Mouse (Mus musculus): ENCODE data around the gene Gtf2i. TPM values are rescaled to one million over a fixed set of nuclear protein-coding genes. Genes with fewer than 3 reads are reported as not detected.

Gtf2i gene
- polyA plus RNA-seq, 1 experiment, result 79.7 TPM

DNA sequence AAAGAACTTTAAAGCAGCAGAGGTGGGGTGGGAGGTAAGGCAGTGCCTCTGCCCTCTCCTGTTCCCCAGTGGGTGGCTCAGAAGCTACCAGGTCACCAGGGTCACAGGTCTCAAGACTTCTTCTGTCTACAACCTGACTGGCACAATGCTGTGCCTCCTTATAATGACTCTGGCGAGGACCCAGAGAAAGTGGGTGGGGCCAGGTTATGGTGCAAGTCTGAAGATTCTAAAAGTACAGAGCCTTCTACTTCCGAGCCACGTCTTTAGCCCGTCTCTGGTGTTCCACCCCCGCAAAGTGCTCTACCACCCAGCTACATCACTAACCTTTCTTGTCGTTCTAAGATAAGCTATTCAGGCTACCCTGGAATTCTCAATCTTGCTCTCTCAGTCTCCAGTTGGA is 82.4 kb downstream of the Gtf2i start:
- H3K36me3 ChIP-seq (ENCODE audit: control insufficient read depth, insufficient read depth), result peaks cover 6% of the 10 kb centered on the region
- H3K4me2 ChIP-seq (ENCODE audit: low read depth), result no peak overlapping the region
- H3K79me2 ChIP-seq (ENCODE audit: control insufficient read depth, insufficient read depth), result no peaks in the 10 kb centered on the region
- TF ChIP-seq SRF (IDR thresholded peaks at IDR 0.05; ENCODE audit: control insufficient read depth, insufficient read length, low read depth), result no peak
- TF ChIP-seq TCF3 (IDR thresholded peaks at IDR 0.05; ENCODE audit: insufficient read length, low read depth), result no peak
- no peak for TF ChIP-seq POLR2AphosphoS2 (IDR thresholded peaks at IDR 0.05; ENCODE audit: insufficient read length, low read depth)
- TF ChIP-seq TCF12 (IDR thresholded peaks at IDR 0.05; ENCODE audit: insufficient read depth, poor library complexity, severe bottlenecking), result no peak
- TF ChIP-seq MYOD1 (IDR thresholded peaks at IDR 0.05; ENCODE audit: control insufficient read depth in 1 of 3, insufficient read length in 2 of 3, low read depth in 2 of 3), result no peak
- no peak for TF ChIP-seq E2F4 (IDR thresholded peaks at IDR 0.05; ENCODE audit: insufficient read depth)
- no peaks in the 10 kb centered on the region for H3K27me3 ChIP-seq (ENCODE audit: control insufficient read depth, insufficient read depth, insufficient read length)
- no peak overlapping the region for H3K4me3 ChIP-seq
- no peak overlapping the region for H3ac ChIP-seq (ENCODE audit: control insufficient read depth, insufficient read length)

DNA sequence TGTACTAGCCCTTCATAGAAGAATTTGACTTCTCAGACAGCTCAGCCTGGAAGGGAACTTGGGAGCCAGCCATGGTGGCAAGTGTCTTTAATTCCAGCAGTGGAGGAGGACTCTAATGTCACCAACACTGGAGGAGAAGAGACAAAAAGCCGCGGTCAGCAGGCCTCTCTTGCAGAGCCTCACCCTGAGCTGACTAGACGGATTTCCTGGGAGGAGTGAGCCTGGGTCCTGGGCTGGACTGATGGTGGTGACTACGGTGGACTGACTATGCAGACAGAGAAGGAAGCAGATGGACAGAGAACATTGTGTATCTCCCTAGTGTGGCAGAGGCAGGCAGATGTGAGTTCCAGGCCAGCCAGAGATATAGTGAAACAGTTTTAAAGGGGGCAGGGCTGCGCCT is 83.2 kb downstream of the Gtf2i start:
- H3ac ChIP-seq (ENCODE audit: control insufficient read depth, insufficient read length), result no peak overlapping the region
- H3K4me3 ChIP-seq, result no peak overlapping the region
- H3K36me3 ChIP-seq (ENCODE audit: control insufficient read depth, insufficient read depth), result no peaks in the 10 kb centered on the region
- no peaks in the 10 kb centered on the region for H3K27me3 ChIP-seq (ENCODE audit: control insufficient read depth, insufficient read depth, insufficient read length)
- H3K79me2 ChIP-seq (ENCODE audit: control insufficient read depth, insufficient read depth), result no peaks in the 10 kb centered on the region
- TF ChIP-seq MYOG (IDR thresholded peaks at IDR 0.05; ENCODE audit: control insufficient read depth in 1 of 3, insufficient read depth in 1 of 3, insufficient read length in 2 of 3, low read depth in 2 of 3) (no peak), SRF (IDR thresholded peaks at IDR 0.05; ENCODE audit: control insufficient read depth, insufficient read length, low read depth) (no peak), POLR2AphosphoS2 (IDR thresholded peaks at IDR 0.05; ENCODE audit: insufficient read length, low read depth) (no peak), REST (IDR thresholded peaks at IDR 0.05; ENCODE audit: insufficient read depth, insufficient read length) (no peak), CEBPB (IDR thresholded peaks at IDR 0.05; ENCODE audit: insufficient read depth, poor library complexity, severe bottlenecking) (no peak), MAX (IDR thresholded peaks at IDR 0.05; ENCODE audit: low read depth) (no peak), POLR2A (IDR thresholded peaks at IDR 0.05; ENCODE audit: insufficient read length, low read depth) (no peak), TCF3 (IDR thresholded peaks at IDR 0.05; ENCODE audit: insufficient read length, low read depth) (no peak), E2F4 (IDR thresholded peaks at IDR 0.05; ENCODE audit: insufficient read depth) (no peak), USF1 (IDR thresholded peaks at IDR 0.05; ENCODE audit: low read depth) (no peak), MYOD1 (IDR thresholded peaks at IDR 0.05; ENCODE audit: control insufficient read depth in 1 of 3, insufficient read length in 2 of 3, low read depth in 2 of 3) (no peak), TCF12 (IDR thresholded peaks at IDR 0.05; ENCODE audit: insufficient read depth, poor library complexity, severe bottlenecking) (no peak)
- H3K4me2 ChIP-seq (ENCODE audit: low read depth), result no peak overlapping the region

DNA sequence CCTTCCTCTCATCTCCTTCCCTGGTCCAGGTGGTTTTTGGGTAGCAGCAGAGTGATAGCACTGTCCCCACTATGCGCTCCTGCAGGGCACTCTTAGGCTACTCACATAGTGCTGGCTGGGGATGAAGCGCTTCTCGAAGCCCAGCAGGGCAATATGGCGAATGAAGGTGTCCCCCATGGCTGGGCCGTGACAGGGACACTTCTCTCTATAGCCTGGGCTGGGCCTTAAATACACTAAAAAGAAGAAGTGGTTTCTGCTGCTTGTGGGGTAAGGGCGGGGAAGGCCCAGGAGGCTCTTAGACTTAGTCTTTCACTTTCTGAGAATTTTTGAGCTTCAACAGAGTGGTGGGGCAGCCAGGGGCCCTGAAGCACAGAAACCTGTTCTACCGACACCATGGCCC is 85.2 kb downstream of the Gtf2i start, which contains the start of gene Ncf1:
Gene Ncf1 (minus strand): TSS at position 235 of the 400 bp plus-strand sequence.
- Histone ChIP-seq H3K4me3 (no peak within 1 kb of the TSS), H3K27me3 (ENCODE audit: control insufficient read depth, insufficient read depth, insufficient read length) (no peaks in the 10 kb centered on the region), H3K79me2 (ENCODE audit: control insufficient read depth, insufficient read depth) (no peaks in the 10 kb centered on the region), H3ac (ENCODE audit: control insufficient read depth, insufficient read length) (no peak within 1 kb of the TSS), H3K4me2 (ENCODE audit: low read depth) (no peak within 1 kb of the TSS), H3K36me3 (ENCODE audit: control insufficient read depth, insufficient read depth) (no peaks in the 10 kb centered on the region)
- TF ChIP-seq MYOG (IDR thresholded peaks at IDR 0.05; ENCODE audit: control insufficient read depth in 1 of 3, insufficient read depth in 1 of 3, insufficient read length in 2 of 3, low read depth in 2 of 3) (no peak), TCF3 (IDR thresholded peaks at IDR 0.05; ENCODE audit: insufficient read length, low read depth) (no peak), E2F4 (IDR thresholded peaks at IDR 0.05; ENCODE audit: insufficient read depth) (no peak), REST (IDR thresholded peaks at IDR 0.05; ENCODE audit: insufficient read depth, insufficient read length) (no peak), SRF (IDR thresholded peaks at IDR 0.05; ENCODE audit: control insufficient read depth, insufficient read length, low read depth) (no peak)

DNA sequence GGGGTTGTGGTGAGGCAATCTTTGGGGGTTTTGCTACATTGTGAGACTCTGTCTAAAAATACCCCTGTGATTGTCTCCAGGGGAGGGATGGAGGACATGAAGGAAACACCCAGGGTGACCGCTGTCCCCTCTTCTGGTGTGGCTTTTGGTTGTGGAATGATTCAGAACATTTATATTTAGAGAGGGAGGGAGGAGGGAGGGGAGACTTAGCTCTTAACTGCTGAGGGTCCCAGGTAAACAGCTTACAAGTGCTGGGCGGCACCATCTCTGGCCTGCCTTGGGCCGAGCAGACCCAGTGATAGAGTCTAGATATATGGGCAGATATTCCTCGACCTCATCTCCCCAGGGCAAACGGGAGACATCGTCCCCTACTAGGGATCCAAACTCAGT is 86.3 kb downstream of the Gtf2i start:
- Histone ChIP-seq H3K4me2 (ENCODE audit: low read depth) (no peak overlapping the region), H3K27me3 (ENCODE audit: control insufficient read depth, insufficient read depth, insufficient read length) (no peaks in the 10 kb centered on the region), H3K4me3 (no peak overlapping the region), H3ac (ENCODE audit: control insufficient read depth, insufficient read length) (no peak overlapping the region), H3K36me3 (ENCODE audit: control insufficient read depth, insufficient read depth) (no peaks in the 10 kb centered on the region), H3K79me2 (ENCODE audit: control insufficient read depth, insufficient read depth) (no peaks in the 10 kb centered on the region)
- TF ChIP-seq SRF (IDR thresholded peaks at IDR 0.05; ENCODE audit: control insufficient read depth, insufficient read length, low read depth) (no peak), CEBPB (IDR thresholded peaks at IDR 0.05; ENCODE audit: insufficient read depth, poor library complexity, severe bottlenecking) (no peak), POLR2A (IDR thresholded peaks at IDR 0.05; ENCODE audit: insufficient read length, low read depth) (no peak), MYOD1 (IDR thresholded peaks at IDR 0.05; ENCODE audit: control insufficient read depth in 1 of 3, insufficient read length in 2 of 3, low read depth in 2 of 3) (no peak), USF1 (IDR thresholded peaks at IDR 0.05; ENCODE audit: low read depth) (no peak)

DNA sequence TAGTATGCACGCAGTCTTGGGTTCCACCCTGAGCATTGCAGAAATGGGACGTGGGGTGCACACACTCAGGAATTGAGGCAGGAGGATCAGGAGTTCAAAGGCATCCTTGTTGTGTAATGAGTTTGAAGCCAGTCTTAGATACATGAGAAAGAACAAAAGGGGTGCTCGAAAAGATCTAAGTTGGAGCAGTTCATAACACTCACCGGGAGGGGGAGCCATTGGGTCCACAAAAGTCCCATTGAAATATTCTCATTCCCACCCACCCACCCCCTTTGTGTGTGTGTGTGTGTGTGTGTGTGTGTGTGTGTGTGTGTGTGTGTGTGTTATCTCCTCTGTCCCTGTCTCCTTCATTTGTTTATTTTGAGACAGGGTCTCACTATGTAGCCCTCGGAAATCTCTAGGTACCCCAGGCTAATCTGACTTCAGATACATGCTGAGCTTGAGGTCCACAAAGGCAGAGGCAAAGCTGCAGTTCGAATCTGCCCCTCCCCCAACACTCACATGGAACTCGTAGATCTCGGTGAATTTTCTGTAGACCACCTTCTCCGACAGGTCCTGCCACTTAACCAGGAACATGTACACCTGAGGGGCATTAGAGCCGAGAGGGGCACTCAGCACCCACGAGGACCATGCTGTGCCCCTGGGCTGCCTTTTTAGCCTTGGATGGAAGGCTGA is 86.8 kb downstream of the Gtf2i start:
- H3K79me2 ChIP-seq (ENCODE audit: control insufficient read depth, insufficient read depth), result no peaks in the 10 kb centered on the region
- H3K36me3 ChIP-seq (ENCODE audit: control insufficient read depth, insufficient read depth), result no peaks in the 10 kb centered on the region
- TF ChIP-seq SRF (IDR thresholded peaks at IDR 0.05; ENCODE audit: control insufficient read depth, insufficient read length, low read depth) (no peak), USF1 (IDR thresholded peaks at IDR 0.05; ENCODE audit: low read depth) (no peak), MYOD1 (IDR thresholded peaks at IDR 0.05; ENCODE audit: control insufficient read depth in 1 of 3, insufficient read length in 2 of 3, low read depth in 2 of 3) (no peak), TCF3 (IDR thresholded peaks at IDR 0.05; ENCODE audit: insufficient read length, low read depth) (no peak), TCF12 (IDR thresholded peaks at IDR 0.05; ENCODE audit: insufficient read depth, poor library complexity, severe bottlenecking) (no peak), POLR2A (IDR thresholded peaks at IDR 0.05; ENCODE audit: insufficient read length, low read depth) (no peak), MYOG (IDR thresholded peaks at IDR 0.05; ENCODE audit: control insufficient read depth in 1 of 3, insufficient read depth in 1 of 3, insufficient read length in 2 of 3, low read depth in 2 of 3) (no peak), E2F4 (IDR thresholded peaks at IDR 0.05; ENCODE audit: insufficient read depth) (no peak), REST (IDR thresholded peaks at IDR 0.05; ENCODE audit: insufficient read depth, insufficient read length) (no peak), CEBPB (IDR thresholded peaks at IDR 0.05; ENCODE audit: insufficient read depth, poor library complexity, severe bottlenecking) (no peak), POLR2AphosphoS2 (IDR thresholded peaks at IDR 0.05; ENCODE audit: insufficient read length, low read depth) (no peak), MAX (IDR thresholded peaks at IDR 0.05; ENCODE audit: low read depth) (no peak)
- no peak overlapping the region for H3K4me3 ChIP-seq
- H3K27me3 ChIP-seq (ENCODE audit: control insufficient read depth, insufficient read depth, insufficient read length), result no peaks in the 10 kb centered on the region
- no peak overlapping the region for H3K4me2 ChIP-seq (ENCODE audit: low read depth)
- H3ac ChIP-seq (ENCODE audit: control insufficient read depth, insufficient read length), result no peak overlapping the region
